Mouse (Mus musculus): ENCODE results near the gene Cryzl2. TPM values are rescaled to one million over a fixed set of nuclear protein-coding genes. Genes with fewer than 3 reads are reported as not detected.

Cryzl2 gene
- total and polyA plus RNA-seq, 3 experiments, result 0.04 to 0.12 TPM; not detected in 1

DNA sequence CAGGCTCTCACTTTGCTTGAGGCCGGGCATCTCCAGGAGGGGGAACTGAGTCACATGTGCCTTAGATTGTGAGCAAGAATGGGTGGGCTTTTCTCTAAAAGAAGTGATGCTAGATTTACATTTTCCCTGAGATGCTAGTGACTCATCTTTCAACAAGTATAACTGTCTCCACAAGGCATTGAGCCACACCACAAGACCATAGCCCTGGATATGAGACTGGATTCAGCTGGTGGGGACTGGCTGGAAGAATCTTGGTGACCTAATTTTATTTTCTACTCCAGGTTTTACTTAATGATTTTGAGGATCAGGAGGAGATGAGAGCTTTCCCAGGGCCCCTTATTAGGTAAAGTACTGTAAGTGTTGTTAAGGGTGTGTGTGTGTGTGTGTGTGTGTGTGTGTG lies 77.2 kb downstream of the Cryzl2 start:
- H3K27me3 ChIP-seq (ENCODE audit: control insufficient read depth in 1 of 2, insufficient read depth in 2 of 2, low read length in 2 of 2), result no peaks in the 10 kb centered on the region
- H3K4me1 ChIP-seq (ENCODE audit: control insufficient read depth in 1 of 2, insufficient read depth in 2 of 2, low read length in 2 of 2), result peaks cover 4 to 5% of the 10 kb centered on the region in 2 experiments
- H3K36me3 ChIP-seq (ENCODE audit: control insufficient read depth in 1 of 2, insufficient read depth in 2 of 2, low read length in 2 of 2), result no peaks in the 10 kb centered on the region
- H3K9me3 ChIP-seq (replicated peaks; ENCODE audit: insufficient read depth, low read length), result no peaks in the 10 kb centered on the region
- no peak overlapping the region for H3K27ac ChIP-seq (ENCODE audit: control insufficient read depth, low read depth, low read length)
- H3K4me3 ChIP-seq (ENCODE audit: control insufficient read depth in 1 of 2, insufficient read depth in 1 of 2, low read depth in 2 of 2, low read length in 2 of 2), result no peak overlapping the region
- no peak for DNase-seq (ENCODE audit: low read depth, low spot score)
- TF ChIP-seq SIN3A (IDR thresholded peaks at IDR 0.05; ENCODE audit: low read length), result no peak
- no peak overlapping the region for H3K9ac ChIP-seq (ENCODE audit: control insufficient read depth, low read depth, low read length, poor library complexity, severe bottlenecking)
- H3K79me2 ChIP-seq (ENCODE audit: control insufficient read depth, insufficient read depth, low read length, poor library complexity), result no peaks in the 10 kb centered on the region

DNA sequence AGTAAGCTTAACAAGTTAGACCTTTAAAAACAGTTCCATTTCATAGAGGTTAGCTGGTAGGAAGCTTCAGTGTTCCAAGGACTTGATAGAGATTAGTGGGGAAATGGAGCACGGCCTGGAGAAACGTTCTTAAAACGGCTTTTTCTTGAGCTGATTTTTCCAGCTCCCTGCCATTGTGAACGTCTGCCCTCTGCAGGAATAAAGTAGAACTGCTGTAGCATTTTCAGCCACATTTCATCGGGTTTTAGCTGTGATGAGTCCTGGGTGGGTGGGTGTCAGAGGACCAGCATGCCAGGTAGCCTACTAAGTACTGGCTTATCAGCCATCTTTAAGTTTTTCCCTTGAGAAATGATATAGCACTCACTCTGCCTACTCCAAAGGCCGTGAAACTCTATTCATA lies 78.1 kb downstream of the Cryzl2 start:
- Histone ChIP-seq H3K4me1 (ENCODE audit: control insufficient read depth in 1 of 2, insufficient read depth in 2 of 2, low read length in 2 of 2) (peaks cover 4 to 5% of the 10 kb centered on the region in 2 experiments), H3K36me3 (ENCODE audit: control insufficient read depth in 1 of 2, insufficient read depth in 2 of 2, low read length in 2 of 2) (no peaks in the 10 kb centered on the region), H3K9me3 (replicated peaks; ENCODE audit: insufficient read depth, low read length) (no peaks in the 10 kb centered on the region), H3K9ac (ENCODE audit: control insufficient read depth, low read depth, low read length, poor library complexity, severe bottlenecking) (0 out of 2 replicates have a peak overlapping the region, but pooled peaks have one; percentile 9), H3K27me3 (ENCODE audit: control insufficient read depth in 1 of 2, insufficient read depth in 2 of 2, low read length in 2 of 2) (no peaks in the 10 kb centered on the region), H3K27ac (ENCODE audit: control insufficient read depth, low read depth, low read length) (no peak overlapping the region), H3K79me2 (ENCODE audit: control insufficient read depth, insufficient read depth, low read length, poor library complexity) (no peaks in the 10 kb centered on the region), H3K4me3 (ENCODE audit: control insufficient read depth in 1 of 2, insufficient read depth in 1 of 2, low read depth in 2 of 2, low read length in 2 of 2) (peak overlapping the region in 1 of 2 experiments; percentile 26; a peak in 2 of 4 replicates)
- peak; percentile 81 for DNase-seq (ENCODE audit: low read depth, low spot score)
- TF ChIP-seq NELFE (IDR thresholded peaks at IDR 0.05; ENCODE audit: low read depth, low read length) (no peak), JUND (IDR thresholded peaks at IDR 0.05; ENCODE audit: low read depth, low read length) (no peak), BHLHE40 (IDR thresholded peaks at IDR 0.05; ENCODE audit: borderline replicate concordance, low read depth, low read length) (0 out of 2 replicates have a peak, but pooled peaks have one; percentile 26), MAX (IDR thresholded peaks at IDR 0.05; ENCODE audit: low read length) (no peak), RAD21 (IDR thresholded peaks at IDR 0.05; ENCODE audit: low read depth, low read length) (peak; percentile 86), CHD2 (IDR thresholded peaks at IDR 0.05; ENCODE audit: low read length) (no peak), RCOR1 (IDR thresholded peaks at IDR 0.05; ENCODE audit: low read depth, low read length) (no peak), E2F4 (IDR thresholded peaks at IDR 0.05; ENCODE audit: borderline replicate concordance, low read depth, low read length) (no peak), TAL1 (IDR thresholded peaks at IDR 0.05; ENCODE audit: low read length) (no peak), ZMIZ1 (IDR thresholded peaks at IDR 0.05; ENCODE audit: low read depth, low read length) (no peak), EP300 (IDR thresholded peaks at IDR 0.05; ENCODE audit: low read depth in 1 of 2, low read length in 2 of 2) (no peak), USF2 (IDR thresholded peaks at IDR 0.05; ENCODE audit: borderline replicate concordance in 1 of 2, insufficient read depth in 1 of 2, low read depth in 1 of 2, low read length in 2 of 2) (no peak), UBTF (IDR thresholded peaks at IDR 0.05; ENCODE audit: borderline replicate concordance, insufficient read depth, low read depth, low read length) (no peak), MAZ (IDR thresholded peaks at IDR 0.05; ENCODE audit: low read depth, low read length) (no peak), SIN3A (IDR thresholded peaks at IDR 0.05; ENCODE audit: low read length) (no peak), MAFK (IDR thresholded peaks at IDR 0.05; ENCODE audit: borderline replicate concordance, low read depth, low read length) (no peak), MYC (IDR thresholded peaks at IDR 0.05; ENCODE audit: low read depth, low read length) (0 out of 2 replicates have a peak, but pooled peaks have one; percentile 31), ZC3H11A (IDR thresholded peaks at IDR 0.05; ENCODE audit: low read depth, low read length) (peak; percentile 87), USF1 (IDR thresholded peaks at IDR 0.05; ENCODE audit: low read depth, low read length) (no peak), SMC3 (IDR thresholded peaks at IDR 0.05; ENCODE audit: low read depth, low read length) (peak; percentile 87), NRF1 (IDR thresholded peaks at IDR 0.05; ENCODE audit: insufficient read depth, low read depth, low read length, poor library complexity, severe bottlenecking) (peak; percentile 58; the same call in 1 of the 2 replicates), HCFC1 (IDR thresholded peaks at IDR 0.05; ENCODE audit: low read depth, low read length) (no peak), POLR2AphosphoS2 (IDR thresholded peaks at IDR 0.05; ENCODE audit: low read length) (no peak), CTCF (IDR thresholded peaks at IDR 0.05 in 2 of 3, conservative IDR thresholded peaks at IDR 0.05 in 1 of 3; ENCODE audit: control insufficient read depth in 1 of 3, insufficient read depth in 1 of 3, low read depth in 2 of 3, low read length in 3 of 3, poor library complexity in 1 of 3, severe bottlenecking in 1 of 3) (peak; percentile 66 to 81 (median 81)), MYB (IDR thresholded peaks at IDR 0.05; ENCODE audit: low read depth, low read length) (no peak)

Data from MEL (cell line).